Mouse (Mus musculus) liver, adult 2 months (tissue): ENCODE results near the gene Cdc42.

Source experiments
- CTCF ChIP-seq: fragments of 200-500 bp; IDR thresholded peaks from 2 replicates; pipeline ENCODE4 v1.5.1; 2011; ENCODE audit warnings: low read depth, low read length, control low read depth
- POLR2A ChIP-seq: fragments of 200-500 bp; IDR thresholded peaks from 2 replicates; pipeline ENCODE4 v1.6.1; 2011; ENCODE audit warnings: low read length, control low read depth; ENCODE audit not compliant: insufficient read depth; ENCODE audit errors: extremely low read depth

GRCm38 (mm10) chr4:137392874-137393273 is 35.4 kb upstream of the Cdc42 start:
- TF ChIP-seq CTCF: no peak
- TF ChIP-seq POLR2A: no peak
